Mouse (Mus musculus) CH12.LX (cell line): ENCODE results near the gene Sgca. TPM values are rescaled to one million over a fixed set of nuclear protein-coding genes. Genes with fewer than 3 reads are reported as not detected.
A peak's percentile ranks its signal among the peaks of the same experiment; 100 is the strongest.

Experiments
- DNase-seq: peaks from one replicate; pipeline ENCODE4 v3.0.0-alpha.2; 2013; ENCODE audit errors: extremely low read depth
- H3K27ac ChIP-seq: 2 replicates; pipeline ENCODE4 v1.5.1; 2012; ENCODE audit warnings: low read depth, mild to moderate bottlenecking, control low read depth, moderate library complexity; ENCODE audit not compliant: insufficient read depth
- H3K27me3 ChIP-seq: replicated peaks from 2 replicates; pipeline ENCODE3; 2012; ENCODE audit warnings: inconsistent platforms
- H3K36me3 ChIP-seq, 2 experiments: replicated peaks in 1 of 2; 2 replicates each; pipeline versions ENCODE3 to v1.6.1; 2012; ENCODE audit warnings: inconsistent platforms in 1 of 2, low read length in 1 of 2, mild to moderate bottlenecking in 1 of 2, mixed read lengths in 1 of 2, moderate library complexity in 1 of 2; ENCODE audit not compliant: control insufficient read depth in 1 of 2, insufficient read depth in 1 of 2
- H3K4me1 ChIP-seq, 2 experiments: 2 replicates each; pipeline ENCODE4 v1.6.1; 2012; ENCODE audit warnings: inconsistent platforms in 1 of 2, moderate library complexity in 1 of 2; ENCODE audit not compliant: insufficient read depth in 2 of 2, control insufficient read depth in 1 of 2
- H3K4me2 ChIP-seq: 2 replicates; pipeline ENCODE4 v1.6.1; 2012; ENCODE audit warnings: low read depth, mild to moderate bottlenecking, control low read depth; ENCODE audit not compliant: poor library complexity, insufficient read depth, severe bottlenecking
- H3K4me3 ChIP-seq, 3 experiments: fragments of 150-350 bp in 1 of 3; sonication (generic) in 1 of 3; replicated peaks in 1 of 3; 2 replicates each; pipeline versions ENCODE3 to v1.5.1; 2011 to 2012; ENCODE audit warnings: low read depth in 2 of 3, low read length in 2 of 3, mild to moderate bottlenecking in 2 of 3, moderate library complexity in 2 of 3, control low read depth in 1 of 3, improper control_type of control experiment in 1 of 3, inconsistent platforms in 1 of 3, mixed read lengths in 1 of 3; ENCODE audit not compliant: poor library complexity in 1 of 3
- H3K79me2 ChIP-seq: replicated peaks from 2 replicates; pipeline ENCODE4 v1.6.1; 2012; ENCODE audit warnings: mild to moderate bottlenecking, moderate library complexity; ENCODE audit not compliant: control insufficient read depth, poor library complexity, insufficient read depth, severe bottlenecking; ENCODE audit errors: extremely low read depth
- H3K9ac ChIP-seq: 2 replicates; pipeline ENCODE4 v1.6.1; 2012; ENCODE audit warnings: low read depth, mild to moderate bottlenecking, control low read depth, moderate library complexity; ENCODE audit not compliant: insufficient read depth
- H3K9me3 ChIP-seq: replicated peaks from 2 replicates; pipeline ENCODE3; 2012; ENCODE audit warnings: low read length, inconsistent platforms, mixed read lengths
- BHLHE40 ChIP-seq: IDR thresholded peaks from 2 replicates; pipeline ENCODE4 v1.6.1; 2011; ENCODE audit warnings: mild to moderate bottlenecking, low read depth, low read length, improper control_type of control experiment
- CHD2 ChIP-seq: IDR thresholded peaks from 2 replicates; pipeline ENCODE4 v1.6.1; 2011; ENCODE audit warnings: low read length, improper control_type of control experiment
- CTCF ChIP-seq, 2 experiments: IDR thresholded peaks in 1 of 2; conservative IDR thresholded peaks in 1 of 2; 2 replicates each; pipeline ENCODE4 v1.5.1; 2011 to 2012; ENCODE audit warnings: low read depth in 2 of 2, low read length in 2 of 2, improper control_type of control experiment in 1 of 2, inconsistent platforms in 1 of 2, mild to moderate bottlenecking in 1 of 2, moderate library complexity in 1 of 2
- E2F4 ChIP-seq: IDR thresholded peaks from 2 replicates; pipeline ENCODE4 v1.6.1; 2011; ENCODE audit warnings: low read depth, low read length, improper control_type of control experiment; ENCODE audit not compliant: insufficient replicate concordance
- ELF1 ChIP-seq: IDR thresholded peaks from 2 replicates; pipeline ENCODE4 v1.6.1; 2014; ENCODE audit warnings: low read depth, mild to moderate bottlenecking, inconsistent platforms, low read length, improper control_type of control experiment
- EP300 ChIP-seq: IDR thresholded peaks from 2 replicates; pipeline ENCODE4 v1.6.1; 2011; ENCODE audit warnings: low read length, improper control_type of control experiment
- GABPA ChIP-seq: IDR thresholded peaks from 2 replicates; pipeline ENCODE4 v1.6.1; 2012; ENCODE audit warnings: low read depth, low read length, improper control_type of control experiment, inconsistent platforms; ENCODE audit not compliant: insufficient replicate concordance
- HCFC1 ChIP-seq: IDR thresholded peaks from 2 replicates; pipeline ENCODE4 v1.6.1; 2012; ENCODE audit warnings: low read depth, mild to moderate bottlenecking, inconsistent platforms, low read length, improper control_type of control experiment
- IRF4 ChIP-seq: IDR thresholded peaks from 2 replicates; pipeline ENCODE4 v1.6.1; 2014; ENCODE audit warnings: low read depth, mild to moderate bottlenecking, inconsistent platforms, low read length, improper control_type of control experiment
- JUN ChIP-seq: IDR thresholded peaks from 2 replicates; pipeline ENCODE4 v1.6.1; 2011; ENCODE audit warnings: low read depth, mild to moderate bottlenecking, low read length, improper control_type of control experiment, moderate library complexity; ENCODE audit not compliant: insufficient read depth
- JUND ChIP-seq: conservative IDR thresholded peaks from 2 replicates; pipeline ENCODE4 v1.6.1; 2011; ENCODE audit warnings: low read depth, low read length, improper control_type of control experiment
- MAFK ChIP-seq: IDR thresholded peaks from 2 replicates; pipeline ENCODE4 v1.6.1; 2011; ENCODE audit warnings: low read length, improper control_type of control experiment; ENCODE audit not compliant: insufficient replicate concordance
- MAZ ChIP-seq: IDR thresholded peaks from 2 replicates; pipeline ENCODE4 v1.6.1; 2012; ENCODE audit warnings: low read depth, mild to moderate bottlenecking, inconsistent platforms, low read length, improper control_type of control experiment, moderate library complexity
- MXI1 ChIP-seq: IDR thresholded peaks from 2 replicates; pipeline ENCODE4 v1.6.1; 2011; ENCODE audit warnings: mild to moderate bottlenecking, low read depth, low read length, improper control_type of control experiment
- NELFE ChIP-seq: IDR thresholded peaks from 2 replicates; pipeline ENCODE4 v1.6.1; 2011; ENCODE audit warnings: low read depth, low read length, improper control_type of control experiment
- NRF1 ChIP-seq: IDR thresholded peaks from 2 replicates; pipeline ENCODE4 v1.6.1; 2014; ENCODE audit warnings: low read depth, mild to moderate bottlenecking, inconsistent platforms, low read length, improper control_type of control experiment, moderate library complexity
- POLR2A ChIP-seq: IDR thresholded peaks from 2 replicates; pipeline ENCODE4 v1.6.1; 2011; ENCODE audit warnings: low read depth, mild to moderate bottlenecking, improper control_type of control experiment, low read length
- POLR2AphosphoS2 ChIP-seq: IDR thresholded peaks from 2 replicates; pipeline ENCODE4 v1.6.1; 2011; ENCODE audit warnings: low read depth, low read length, improper control_type of control experiment
- RAD21 ChIP-seq: IDR thresholded peaks from 2 replicates; pipeline ENCODE4 v1.6.1; 2011; ENCODE audit warnings: low read depth, mild to moderate bottlenecking, low read length, improper control_type of control experiment, moderate library complexity
- RCOR1 ChIP-seq: conservative IDR thresholded peaks from 2 replicates; pipeline ENCODE4 v1.6.1; 2012; ENCODE audit warnings: low read depth, mild to moderate bottlenecking, inconsistent platforms, low read length, improper control_type of control experiment
- SIN3A ChIP-seq: IDR thresholded peaks from 2 replicates; pipeline ENCODE4 v1.6.1; 2012; ENCODE audit warnings: low read length, improper control_type of control experiment, inconsistent platforms
- SMC3 ChIP-seq: IDR thresholded peaks from 2 replicates; pipeline ENCODE4 v1.6.1; 2011; ENCODE audit warnings: low read depth, low read length, improper control_type of control experiment
- TBP ChIP-seq: conservative IDR thresholded peaks from 2 replicates; pipeline ENCODE4 v1.6.1; 2011; ENCODE audit warnings: low read depth, low read length, improper control_type of control experiment
- UBTF ChIP-seq: IDR thresholded peaks from 2 replicates; pipeline ENCODE4 v1.6.1; 2012; ENCODE audit warnings: low read depth, mild to moderate bottlenecking, inconsistent platforms, low read length, improper control_type of control experiment, moderate library complexity
- USF1 ChIP-seq: IDR thresholded peaks from 2 replicates; pipeline ENCODE4 v1.6.1; 2014; ENCODE audit warnings: low read depth, mild to moderate bottlenecking, inconsistent platforms, low read length, improper control_type of control experiment
- ZC3H11A ChIP-seq: IDR thresholded peaks from 2 replicates; pipeline ENCODE4 v1.6.1; 2012; ENCODE audit warnings: low read depth, mild to moderate bottlenecking, inconsistent platforms, low read length, improper control_type of control experiment
- ZKSCAN1 ChIP-seq: IDR thresholded peaks from 2 replicates; pipeline ENCODE4 v1.6.1; 2012; ENCODE audit warnings: low read depth, inconsistent platforms, low read length, improper control_type of control experiment, borderline replicate concordance
- ZMIZ1 ChIP-seq: IDR thresholded peaks from 2 replicates; pipeline ENCODE4 v1.6.1; 2012; ENCODE audit warnings: low read depth, mild to moderate bottlenecking, inconsistent platforms, low read length, improper control_type of control experiment
- ZNF384 ChIP-seq: IDR thresholded peaks from 2 replicates; pipeline ENCODE4 v1.6.1; 2012; ENCODE audit warnings: low read depth, low read length, improper control_type of control experiment, inconsistent platforms
- dilution Hi-C: fragments of 300-500 bp; cut with MboI; formaldehyde crosslinking; loops from 2 replicates; pipeline ENCODE4 v1.14.3; 2020; ENCODE audit warnings: low sequenced_read_pairs; ENCODE audit not compliant: extremely low pct_unique_long_range_greater_than_20kb, extremely low pct_ligation_motif_present
- in situ Hi-C: fragments of 300-500 bp; cut with MboI; formaldehyde crosslinking; loops from 3 replicates; pipeline ENCODE4 v1.14.3; 2019; ENCODE audit warnings: low sequenced_read_pairs, low pct_ligation_motif_present, low pct_unique_long_range_greater_than_20kb, mixed read lengths
- polyA plus RNA-seq: library from polyadenylated mRNA; unstranded; fragments of >175 nt; gene quantifications from 2 replicates; pipeline ENCODE4 v1.2.1, GENCODE M21; 2012; ENCODE audit warnings: low read depth; ENCODE audit not compliant: insufficient read length
- total RNA-seq, 2 experiments: library from RNA; depleted of rRNA; stranded (reverse); fragments of 300-350 nt in 1 of 2; fragments of >200 nt in 1 of 2; gene quantifications; 2 replicates each; pipeline ENCODE4 v1.2.3; 2012 to 2014

Gene Sgca
- total and polyA plus RNA-seq, 3 experiments = 0.08 to 0.39 TPM; not detected in 1

DNA sequence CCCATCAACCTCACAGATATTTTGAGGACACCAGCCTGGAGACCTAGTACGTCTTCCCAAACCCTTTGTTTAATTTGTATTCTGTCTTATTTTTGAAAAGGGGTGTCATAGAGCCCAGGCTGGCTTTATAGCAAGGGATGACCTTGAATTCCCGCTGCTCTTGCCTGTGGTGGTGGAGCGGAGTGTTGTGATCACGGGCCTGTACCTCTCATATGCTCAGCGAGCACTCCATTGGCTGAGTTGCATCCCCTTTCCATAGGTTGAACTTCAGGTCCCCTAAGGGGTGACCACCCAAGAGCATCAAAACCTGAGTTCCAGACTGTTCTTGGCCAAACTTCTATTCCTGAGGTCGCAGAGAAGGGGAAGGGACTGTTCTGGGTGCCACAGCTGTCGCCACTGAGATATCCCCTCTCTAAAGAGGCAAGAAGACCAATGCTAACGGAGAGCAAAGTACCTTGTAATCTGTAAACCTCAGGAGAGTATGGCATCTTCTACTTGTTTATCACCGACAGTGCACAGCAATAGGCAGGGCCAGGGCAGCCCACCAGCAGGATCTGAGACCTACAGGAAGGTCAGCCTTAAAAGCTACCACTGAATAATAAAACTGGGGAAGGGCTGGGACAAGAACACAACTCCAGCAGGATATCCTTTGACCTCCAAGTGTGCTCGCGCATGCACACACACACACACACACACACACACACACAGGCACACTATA lies 3.5 kb upstream of the Sgca start:
- H3K4me2 ChIP-seq = peak overlapping the region; percentile 95
- in situ Hi-C loops (no loop called here), dilution Hi-C loops (no loop called here)
- no peak for TF ChIP-seq SIN3A
- no peak for TF ChIP-seq USF1
- TF ChIP-seq HCFC1 = no peak
- no peak for TF ChIP-seq NELFE
- no peak for TF ChIP-seq MAFK
- no peak for TF ChIP-seq BHLHE40
- no peak for TF ChIP-seq ZKSCAN1
- TF ChIP-seq NRF1 = no peak
- no peak for TF ChIP-seq E2F4
- no peak for TF ChIP-seq GABPA
- no peak for TF ChIP-seq EP300
- TF ChIP-seq UBTF = no peak
- TF ChIP-seq MXI1 = no peak
- TF ChIP-seq ZNF384 = no peak
- TF ChIP-seq JUN = no peak
- no peak for TF ChIP-seq POLR2A
- H3K9ac ChIP-seq = peak overlapping the region; percentile 58
- peaks cover 0 to 13% of the 10 kb centered on the region in 2 experiments; a peak in 3 of 4 replicates for H3K4me1 ChIP-seq
- H3K27ac ChIP-seq = no peak overlapping the region
- no peaks in the 10 kb centered on the region for H3K79me2 ChIP-seq
- peak overlapping the region in 2 of 3 experiments; percentile 8 to 33 for H3K4me3 ChIP-seq
- no peak for DNase-seq
- no peaks in the 10 kb centered on the region for H3K36me3 ChIP-seq
- peaks cover 70% of the 10 kb centered on the region for H3K27me3 ChIP-seq
- no peaks in the 10 kb centered on the region for H3K9me3 ChIP-seq

DNA sequence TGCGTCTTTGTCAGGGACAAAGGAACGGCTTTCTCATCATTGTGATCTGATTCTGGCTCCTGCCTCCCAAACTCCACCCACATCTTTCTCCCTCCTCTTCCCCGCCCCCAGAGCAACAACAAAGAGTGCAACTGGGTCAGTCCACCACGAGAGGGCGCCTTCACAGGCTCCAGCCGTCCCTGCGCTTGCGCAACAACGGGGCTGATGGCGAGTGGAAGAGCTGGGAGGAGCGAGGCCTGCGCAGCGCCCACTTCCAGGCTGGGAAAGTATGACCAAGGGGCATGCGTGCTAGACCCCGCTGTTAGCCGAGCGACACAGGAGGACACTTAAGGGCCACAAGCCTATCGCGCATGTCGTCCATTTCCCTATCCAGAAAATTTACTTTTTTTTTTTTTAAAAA lies 2.8 kb upstream of the Sgca start:
- Histone ChIP-seq H3K4me1 (peaks cover 0 to 13% of the 10 kb centered on the region in 2 experiments; a peak in 3 of 4 replicates), H3K4me3 (peak overlapping the region; percentile 8 to 33 (median 18)), H3K4me2 (peak overlapping the region; percentile 95), H3K9ac (peak overlapping the region; percentile 58), H3K27ac (no peak overlapping the region), H3K27me3 (peaks cover 71% of the 10 kb centered on the region), H3K9me3 (no peaks in the 10 kb centered on the region), H3K79me2 (no peaks in the 10 kb centered on the region), H3K36me3 (no peaks in the 10 kb centered on the region)
- DNase-seq = peak; percentile 97
- dilution Hi-C loops = no loop called here
- in situ Hi-C loops = no loop called here
- peak; percentile 72; the same call in 1 of the 2 replicates for TF ChIP-seq RCOR1
- TF ChIP-seq CHD2 = peak; percentile 90
- peak; percentile 71 for TF ChIP-seq RAD21
- TF ChIP-seq SMC3 = peak; percentile 99
- TF ChIP-seq MXI1 = no peak; the same call in none of the 2 replicates
- TF ChIP-seq ELF1 = peak; percentile 84
- no peak for TF ChIP-seq ZKSCAN1
- TF ChIP-seq SIN3A = peak; percentile 63; the same call in 1 of the 2 replicates
- TF ChIP-seq JUND = no peak
- TF ChIP-seq GABPA = no peak
- TF ChIP-seq EP300 = no peak
- TF ChIP-seq IRF4 = peak; percentile 84
- peak; percentile 81 to 99 for TF ChIP-seq CTCF (conservative IDR thresholded peaks at IDR 0.05 in 1 of 2, IDR thresholded peaks at IDR 0.05 in 1 of 2; ENCODE audit: low read depth in 2 of 2, low read length in 2 of 2)
- no peak for TF ChIP-seq USF1
- TF ChIP-seq ZMIZ1 = no peak
- TF ChIP-seq POLR2AphosphoS2 = no peak
- TF ChIP-seq NELFE = peak; percentile 93
- peak; percentile 76 for TF ChIP-seq HCFC1
- TF ChIP-seq POLR2A = peak; percentile 77
- TF ChIP-seq E2F4 = no peak
- peak; percentile 65; the same call in 1 of the 2 replicates for TF ChIP-seq TBP
- TF ChIP-seq MAFK = no peak
- peak; percentile 98 for TF ChIP-seq MAZ
- peak; percentile 29; the same call in 1 of the 2 replicates for TF ChIP-seq ZC3H11A
- peak; percentile 46; the same call in 1 of the 2 replicates for TF ChIP-seq BHLHE40
